Mouse (Mus musculus) limb, embryonic 11.5 days (tissue): Measurements from ENCODE around the gene Btbd35f10. TPM values are rescaled to one million over a fixed set of nuclear protein-coding genes. Genes with fewer than 3 reads are reported as not detected.
"Not testable (repeated sequence)": the region's sequence is repeated elsewhere in the genome, so short reads cannot be mapped to it uniquely, and the experiment has no call there.

Source experiments
- ATAC-seq: fragments of 200-750 bp; cut with Nextera tagmentation; 2 replicates; pipeline ENCODE4 v1.8.0; 2017; ENCODE audit warnings: low read depth; ENCODE audit not compliant: insufficient number of reproducible peaks, low FRiP score, low TSS enrichment
- DNase-seq: peaks from one replicate; pipeline ENCODE4 v3.0.0-alpha.2; 2015; ENCODE audit warnings: low spot score
- H3K27ac ChIP-seq: fragments of 300-500 bp; sonication (generic); replicated peaks from 2 replicates; pipeline ENCODE4 v1.5.1; 2014; ENCODE audit warnings: low read depth, mild to moderate bottlenecking, low read length
- H3K27me3 ChIP-seq: fragments of 300-500 bp; sonication (generic); 2 replicates; pipeline ENCODE4 v1.6.1; 2014; ENCODE audit warnings: mild to moderate bottlenecking, low read length, mixed read lengths; ENCODE audit not compliant: control insufficient read depth, insufficient read depth
- H3K36me3 ChIP-seq: fragments of 300-500 bp; sonication (generic); 2 replicates; pipeline ENCODE4 v1.6.1; 2014; ENCODE audit warnings: mild to moderate bottlenecking, low read length, moderate library complexity, mixed read lengths; ENCODE audit not compliant: control insufficient read depth, insufficient read depth
- H3K4me1 ChIP-seq: fragments of 300-500 bp; sonication (generic); 2 replicates; pipeline ENCODE4 v1.6.1; 2014; ENCODE audit warnings: low read length, mixed read lengths; ENCODE audit not compliant: control insufficient read depth, insufficient read depth
- H3K4me2 ChIP-seq: fragments of 300-500 bp; sonication (generic); 2 replicates; pipeline ENCODE4 v1.6.1; 2014; ENCODE audit warnings: low read depth, mild to moderate bottlenecking, moderate library complexity; ENCODE audit not compliant: severe bottlenecking
- H3K4me3 ChIP-seq: fragments of 300-500 bp; sonication (generic); 2 replicates; pipeline ENCODE4 v1.5.1; 2014; ENCODE audit warnings: low read depth, low read length
- H3K9ac ChIP-seq: fragments of 300-500 bp; sonication (generic); 2 replicates; pipeline ENCODE4 v1.6.1; 2014; ENCODE audit warnings: mild to moderate bottlenecking, low read length
- H3K9me3 ChIP-seq: fragments of 300-500 bp; sonication (generic); 2 replicates; pipeline ENCODE4 v1.6.1; 2016; ENCODE audit warnings: low read length; ENCODE audit not compliant: control insufficient read depth
- WGBS: fragments of 180-500 bp; shearing (Covaris S2); extraction: QIAGEN DNeasy Blood & Tissue Kit; methylation state at CpG from one replicate; pipeline ENCODE4 v1.1.7; 2014; 5-methylcytosine and 5-hydroxymethylcytosine counted together
- polyA plus RNA-seq: library from polyadenylated mRNA; unstranded; fragments of >200 nt; fragmentation: Nextera tagmentation; extraction: Ambion mirVana; gene quantifications from 2 replicates; pipeline ENCODE4 v1.2.1, GENCODE M21; 2014

Gene Btbd35f10
- polyA plus RNA-seq = not detected in 2 replicates

GRCm38 (mm10) chrX:3752785-3753184, at the start of gene Btbd35f10:
Btbd35f10 (minus strand) TSS chrX:3752885.
- not testable (repeated sequence) for DNase-seq, H3K27ac ChIP-seq, H3K4me1 ChIP-seq, H3K4me2 ChIP-seq, ATAC-seq, H3K9ac ChIP-seq, H3K9me3 ChIP-seq, H3K27me3 ChIP-seq, H3K36me3 ChIP-seq, H3K4me3 ChIP-seq
- WGBS = no CpG with 5 or more reads among the region's 3 CpGs

Other genes starting within 250 kb of the Btbd35f10 start
- gene Btbd35f18, start 52.7 kb downstream of the Btbd35f10 start, polyA plus RNA-seq = not detected in 2 replicates
- not detected in 2 replicates for gene Btbd35f16, start 204.1 kb upstream of the Btbd35f10 start, polyA plus RNA-seq